Mouse (Mus musculus) embryonic fibroblast, embryonic 13.5 days (primary cell): ENCODE measurements around the gene Olfr1129. TPM values are rescaled to one million over a fixed set of nuclear protein-coding genes. Genes with fewer than 3 reads are reported as not detected.
"Not testable (repeated sequence)": the region's sequence is repeated elsewhere in the genome, so short reads cannot be mapped to it uniquely, and the experiment has no call there.

ENCODE experiments used
- H3K27ac ChIP-seq: 2 replicates; pipeline ENCODE4 v1.5.1; 2012; ENCODE audit warnings: low read length, control low read depth, inconsistent platforms; ENCODE audit not compliant: insufficient read depth
- H3K4me1 ChIP-seq: 2 replicates; pipeline ENCODE4 v1.6.1; 2011; ENCODE audit warnings: low read length; ENCODE audit not compliant: control insufficient read depth, insufficient read depth
- H3K4me3 ChIP-seq: 2 replicates; pipeline ENCODE4 v1.5.1; 2011; ENCODE audit warnings: mild to moderate bottlenecking, control low read depth, low read length; ENCODE audit not compliant: insufficient read depth
- CTCF ChIP-seq: IDR thresholded peaks from 2 replicates; pipeline ENCODE4 v1.5.1; 2011; ENCODE audit warnings: mild to moderate bottlenecking, control low read depth, low read length, moderate library complexity, borderline replicate concordance; ENCODE audit not compliant: insufficient read depth
- POLR2A ChIP-seq: IDR thresholded peaks from 2 replicates; pipeline ENCODE4 v1.6.1; 2011; ENCODE audit warnings: low read depth, mild to moderate bottlenecking, control low read depth, low read length, moderate library complexity
- polyA plus RNA-seq: library from polyadenylated mRNA; stranded (reverse); fragments of >200 nt; gene quantifications from 2 replicates; pipeline ENCODE4 v1.2.4, GENCODE M21; 2011; ENCODE audit warnings: low read depth; ENCODE audit not compliant: missing spikeins, insufficient read length

Olfr1129 gene
- polyA plus RNA-seq: not detected in 2 replicates

- not testable (repeated sequence) for H3K27ac ChIP-seq, H3K4me3 ChIP-seq, H3K4me1 ChIP-seq
These were observed at the start of gene Olfr1129 for GRCm38 (mm10) chr2:87573602-87574001. Olfr1129 (plus strand) TSS chr2:87573902.

- not testable (repeated sequence) for H3K4me1 ChIP-seq, H3K4me3 ChIP-seq, H3K27ac ChIP-seq
These were observed 47.6 kb upstream of the Olfr1129 start for GRCm38 (mm10) chr2:87525899-87526616.

- H3K4me3 ChIP-seq: no peak within 1 kb of the TSS
- no peaks in the 10 kb centered on the region for H3K4me1 ChIP-seq
- TF ChIP-seq POLR2A: no peak
- TF ChIP-seq CTCF: no peak
- no peak within 1 kb of the TSS for H3K27ac ChIP-seq
These were observed 42.2 kb upstream of the Olfr1129 start, which contains the start of gene Olfr153 for GRCm38 (mm10) chr2:87531496-87531895. Olfr153 (plus strand) TSS chr2:87531796.

GRCm38 (mm10) chr2:87534826-87535225 is 38.9 kb upstream of the Olfr1129 start:
- no peak overlapping the region for H3K4me3 ChIP-seq
- no peak for TF ChIP-seq CTCF
- TF ChIP-seq POLR2A: no peak
- H3K4me1 ChIP-seq: no peaks in the 10 kb centered on the region

GRCm38 (mm10) chr2:87545442-87545841 is 28.3 kb upstream of the Olfr1129 start, which contains the start of gene Olfr1128:
Olfr1128 (minus strand) TSS chr2:87545542.
- no peaks in the 10 kb centered on the region for H3K4me1 ChIP-seq
- no peak within 1 kb of the TSS for H3K27ac ChIP-seq
- TF ChIP-seq CTCF: no peak
- no peak for TF ChIP-seq POLR2A
- H3K4me3 ChIP-seq: no peak within 1 kb of the TSS

More at GRCm38 (mm10) chr2:87534826-87535225, 38.9 kb upstream of the Olfr1129 start:
- H3K27ac ChIP-seq: no peak overlapping the region

GRCm38 (mm10) chr2:87605912-87606311 is 32.2 kb downstream of the Olfr1129 start, which contains the start of gene Olfr1130:
Olfr1130 (plus strand) TSS chr2:87606212.
- not testable (repeated sequence) for H3K4me3 ChIP-seq, H3K4me1 ChIP-seq, H3K27ac ChIP-seq

- Histone ChIP-seq H3K4me3 (no peak within 1 kb of the TSS), H3K4me1 (no peaks in the 10 kb centered on the region), H3K27ac (no peak within 1 kb of the TSS)
- TF ChIP-seq CTCF: no peak
- no peak for TF ChIP-seq POLR2A
These were observed 53.1 kb downstream of the Olfr1129 start, which contains the start of gene Olfr1131 for GRCm38 (mm10) chr2:87626804-87627203. Olfr1131 (plus strand) TSS chr2:87627104.

Other genes starting within 250 kb of the Olfr1129 start
- gene Olfr1120, start 219.1 kb upstream of the Olfr1129 start, polyA plus RNA-seq: not detected in 2 replicates
- gene Olfr1121, start 204.0 kb upstream of the Olfr1129 start, polyA plus RNA-seq: not detected in 2 replicates
- not detected in 2 replicates for gene Olfr1122, start 188.1 kb upstream of the Olfr1129 start, polyA plus RNA-seq
- 0.11 TPM in 1 of 2 replicates, not detected in the other for gene Olfr1123, start 157.3 kb upstream of the Olfr1129 start, polyA plus RNA-seq
- gene Olfr1124, start 143.6 kb upstream of the Olfr1129 start, polyA plus RNA-seq: not detected in 2 replicates
- gene Olfr1126, start 119.9 kb upstream of the Olfr1129 start, polyA plus RNA-seq: not detected in 2 replicates
- gene Pramel7, start 76.8 kb upstream of the Olfr1129 start, polyA plus RNA-seq: not detected in 2 replicates
- not detected in 2 replicates for gene Pramel6, start 67.3 kb upstream of the Olfr1129 start, polyA plus RNA-seq
- not detected in 2 replicates for gene Olfr153, start 42.1 kb upstream of the Olfr1129 start, polyA plus RNA-seq
- not detected in 2 replicates for gene Olfr1128, start 28.4 kb upstream of the Olfr1129 start, polyA plus RNA-seq
- not detected in 2 replicates for gene Olfr1130, start 32.3 kb downstream of the Olfr1129 start, polyA plus RNA-seq
- gene Olfr1131, start 53.2 kb downstream of the Olfr1129 start, polyA plus RNA-seq: not detected in 2 replicates
- gene Olfr1132, start 63.6 kb downstream of the Olfr1129 start, polyA plus RNA-seq: not detected in 2 replicates
- not detected in 2 replicates for gene Olfr1133, start 73.5 kb downstream of the Olfr1129 start, polyA plus RNA-seq
- gene Olfr1134, start 84.6 kb downstream of the Olfr1129 start, polyA plus RNA-seq: not detected in 2 replicates
- gene Olfr1135, start 99.8 kb downstream of the Olfr1129 start, polyA plus RNA-seq: not detected in 2 replicates
- gene Olfr1136, start 120.0 kb downstream of the Olfr1129 start, polyA plus RNA-seq: not detected in 2 replicates
- gene Olfr1137, start 139.3 kb downstream of the Olfr1129 start, polyA plus RNA-seq: not detected in 2 replicates
- not detected in 2 replicates for gene Olfr1138, start 166.1 kb downstream of the Olfr1129 start, polyA plus RNA-seq
- gene Olfr1140, start 169.8 kb downstream of the Olfr1129 start, polyA plus RNA-seq: not detected in 2 replicates
- gene Olfr1141, start 180.1 kb downstream of the Olfr1129 start, polyA plus RNA-seq: not detected in 2 replicates
- gene Olfr152, start 205.6 kb downstream of the Olfr1129 start, polyA plus RNA-seq: not detected in 2 replicates
- not detected in 2 replicates for gene Olfr1143, start 226.7 kb downstream of the Olfr1129 start, polyA plus RNA-seq
- not detected in 2 replicates for gene Olfr1145, start 235.9 kb downstream of the Olfr1129 start, polyA plus RNA-seq